Mouse (Mus musculus) erythroblast, adult 5-6 weeks (primary cell): Measurements from ENCODE around the gene Gabpb2. TPM values are rescaled to one million over a fixed set of nuclear protein-coding genes. Genes with fewer than 3 reads are reported as not detected.

Experiments used
- ATAC-seq: replicated peaks from 2 replicates; pipeline ENCODE4 v1.8.0; 2016; ENCODE audit warnings: moderate number of reproducible peaks, mild to moderate bottlenecking, moderate TSS enrichment, inconsistent platforms; ENCODE audit not compliant: poor library complexity, low FRiP score, severe bottlenecking
- total RNA-seq, 2 experiments: library from RNA; stranded (forward) in 1 of 2; stranded (reverse) in 1 of 2; fragments of 150-400 nt in 1 of 2; fragments of 200-764, 138-1000 nt in 1 of 2; gene quantifications; 2 replicates each; pipeline versions ENCODE4 v1.2.3 to v1.2.4; 2015 to 2017; ENCODE audit warnings: low replicate concordance in 2 of 2

Gabpb2 gene
- total RNA-seq (2015; ENCODE audit: low replicate concordance): 12.5 and 16.1 TPM in 2 replicates
- total RNA-seq (2017; ENCODE audit: low replicate concordance): 38.1 and 40.8 TPM in 2 replicates

- ATAC-seq: peak; percentile 89
Observed at GRCm38 (mm10) chr3:95217255-95218134, at the start of gene Gabpb2. Gene Gabpb2, minus strand, starts transcription at chr3:95217916.

GRCm38 (mm10) chr3:95266052-95266451 lies 48.3 kb upstream of the Gabpb2 start:
- no peak for ATAC-seq

GRCm38 (mm10) chr3:95264724-95265123 lies 47.0 kb upstream of the Gabpb2 start:
- no peak for ATAC-seq

- peak; percentile 84 for ATAC-seq
Observed at GRCm38 (mm10) chr3:95263089-95263739, 45.5 kb upstream of the Gabpb2 start.

GRCm38 (mm10) chr3:95261975-95262374 lies 44.3 kb upstream of the Gabpb2 start:
- ATAC-seq: no peak

GRCm38 (mm10) chr3:95256931-95257330 lies 39.2 kb upstream of the Gabpb2 start:
- no peak for ATAC-seq

- no peak for ATAC-seq
Observed at GRCm38 (mm10) chr3:95250783-95251424, 33.2 kb upstream of the Gabpb2 start, which contains the start of gene Bnipl. Gene Bnipl, minus strand, starts transcription at chr3:95251193.

GRCm38 (mm10) chr3:95250361-95250760 lies 32.6 kb upstream of the Gabpb2 start:
- ATAC-seq: no peak

- ATAC-seq: no peak
Observed at GRCm38 (mm10) chr3:95247660-95248336, 30.1 kb upstream of the Gabpb2 start.

- ATAC-seq: peak; percentile 82
Observed at GRCm38 (mm10) chr3:95246465-95247231, 28.9 kb upstream of the Gabpb2 start.

- ATAC-seq: no peak
Observed at GRCm38 (mm10) chr3:95243086-95243485, 25.4 kb upstream of the Gabpb2 start.

GRCm38 (mm10) chr3:95241498-95241897 lies 23.8 kb upstream of the Gabpb2 start, which contains the start of gene Gm128:
Gene Gm128, minus strand, starts transcription at chr3:95241598.
- no peak for ATAC-seq

- no peak for ATAC-seq
Observed at GRCm38 (mm10) chr3:95240900-95241299, 23.2 kb upstream of the Gabpb2 start.

GRCm38 (mm10) chr3:95239971-95240370 lies 22.3 kb upstream of the Gabpb2 start:
- no peak for ATAC-seq

GRCm38 (mm10) chr3:95239022-95239421 lies 21.3 kb upstream of the Gabpb2 start:
- no peak for ATAC-seq

- ATAC-seq: no peak
Observed at GRCm38 (mm10) chr3:95237541-95238099, 19.9 kb upstream of the Gabpb2 start.

GRCm38 (mm10) chr3:95235386-95236301 lies 17.9 kb upstream of the Gabpb2 start:
- ATAC-seq: no peak
